Comparison of ENCODE assay signal across 8 mouse cellular contexts in the genomic region with DNA sequence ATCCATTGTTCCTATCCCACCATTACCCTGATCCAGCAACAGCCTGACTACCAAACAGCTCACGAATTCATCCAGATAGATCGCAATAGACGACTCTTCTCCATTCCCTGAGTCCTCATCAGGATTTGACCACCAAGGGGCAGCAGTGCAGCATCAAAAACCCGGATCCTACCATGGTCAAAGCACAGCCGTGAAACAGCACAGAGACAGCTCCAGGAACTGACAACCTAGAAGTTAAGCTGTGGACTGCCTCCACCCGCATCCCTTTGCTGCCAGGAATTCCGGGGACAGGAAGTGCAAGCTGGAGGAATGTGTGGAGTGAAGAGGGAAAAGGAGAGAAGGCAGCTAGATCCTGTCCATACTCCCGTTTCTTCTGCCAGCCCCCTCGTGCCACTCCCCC. TPM values are rescaled to one million over a fixed set of nuclear protein-coding genes. Genes with fewer than 3 reads are reported as not detected.
DNase-seq lines count a peak whose midpoint lies in the region; ATAC-seq lines count a peak whose summit lies in the region.

No protein-coding gene starts in this region.

- H3K4me3 ChIP-seq in heart, embryonic 11.5 days (ENCODE audit: low read depth, low read length) = no peak overlapping the region
- H3K4me3 ChIP-seq in liver, embryonic 11.5 days (ENCODE audit: low read depth, low read length) = no peak overlapping the region

- peaks cover 9% of the 10 kb centered on the region for H3K4me1 ChIP-seq in heart, embryonic 11.5 days (ENCODE audit: control insufficient read depth, insufficient read depth, low read length)
- peaks cover 15% of the 10 kb centered on the region for H3K4me1 ChIP-seq in liver, embryonic 11.5 days (replicated peaks; ENCODE audit: control insufficient read depth, insufficient read depth, low read length)

- H3K9ac ChIP-seq in heart, embryonic 11.5 days (ENCODE audit: low read depth, low read length) = no peak overlapping the region
- no peak overlapping the region for H3K9ac ChIP-seq in liver, embryonic 11.5 days (ENCODE audit: low read depth, low read length)

- WGBS in heart, embryonic 11.5 days (ENCODE audit: insufficient replicate concordance) = 6% methylated on average over 9 of the region's 9 CpGs
- 16% methylated on average over 9 of the region's 9 CpGs for WGBS in liver, embryonic 11.5 days

- peak; percentile 83 for DNase-seq in 416B (ENCODE audit: low read depth)
- DNase-seq in adrenal gland, adult 18-20 months (ENCODE audit: low spot score in 2 of 2) = peak; percentile 54 to 65
- peak; percentile 75 for DNase-seq in embryo, embryonic 9.5 days (ENCODE audit: extremely low spot score)
- peak; percentile 84 for DNase-seq in kidney, adult 9 months
- DNase-seq in liver, embryonic 11.5 days (ENCODE audit: low spot score) = peak; percentile 54
- DNase-seq in neural tube, embryonic 10.5 days (ENCODE audit: extremely low spot score, low spot score) = peak; percentile 51
- peak; percentile 45 for DNase-seq in telencephalon, adult 2 months (ENCODE audit: low read depth, low spot score)

- no peaks in the 10 kb centered on the region for H3K36me3 ChIP-seq in heart, embryonic 11.5 days (ENCODE audit: control insufficient read depth, insufficient read depth, low read length)
- no peaks in the 10 kb centered on the region for H3K36me3 ChIP-seq in liver, embryonic 11.5 days (ENCODE audit: control insufficient read depth, insufficient read depth, low read length)

- H3K9me3 ChIP-seq in heart, embryonic 11.5 days (replicated peaks; ENCODE audit: control insufficient read depth, low read length) = no peaks in the 10 kb centered on the region
- no peaks in the 10 kb centered on the region for H3K9me3 ChIP-seq in liver, embryonic 11.5 days (ENCODE audit: control insufficient read depth, low read length)

- no peak overlapping the region for H3K4me2 ChIP-seq in heart, embryonic 11.5 days
- no peak overlapping the region for H3K4me2 ChIP-seq in liver, embryonic 11.5 days

- no peak overlapping the region for H3K27ac ChIP-seq in heart, embryonic 11.5 days (ENCODE audit: low read depth, low read length)
- no peak overlapping the region for H3K27ac ChIP-seq in liver, embryonic 11.5 days (ENCODE audit: low read depth, low read length)

- ATAC-seq in heart, embryonic 11.5 days (replicated peaks; ENCODE audit: insufficient number of reproducible peaks, low FRiP score, low TSS enrichment) = peak; percentile 49; the same call in 1 of the 2 replicates
- ATAC-seq in liver, embryonic 11.5 days (replicated peaks; ENCODE audit: low FRiP score) = peak; percentile 34; the same call in 1 of the 2 replicates

- H3K27me3 ChIP-seq in heart, embryonic 11.5 days (ENCODE audit: control insufficient read depth, insufficient read depth, low read length) = no peaks in the 10 kb centered on the region
- H3K27me3 ChIP-seq in liver, embryonic 11.5 days (replicated peaks; ENCODE audit: control insufficient read depth, insufficient read depth, low read length) = no peaks in the 10 kb centered on the region

RNA-seq across cellular contexts. Expression of a gene that starts 13.6 kb away (rescaled TPM):
- total RNA-seq in adrenal gland, adult 18-20 months (2021) = 1 to 10 TPM; 3.1 to 5.4 TPM
- polyA plus RNA-seq in heart, embryonic 11.5 days (2014; fragmentation: Nextera tagmentation; extraction: Ambion mirVana) = 2.1 and 2.8 TPM in 2 replicates
- 4.1 and 4.3 TPM in 2 replicates for polyA plus RNA-seq in liver, embryonic 11.5 days (2014; fragmentation: Nextera tagmentation; extraction: Ambion mirVana)

RNA-seq across cellular contexts. Expression of a gene that starts 24.6 kb away (rescaled TPM):
- total RNA-seq in adrenal gland, adult 18-20 months (2021) = 1 to 10 TPM; 1.7 to 4.7 TPM
- polyA plus RNA-seq in heart, embryonic 11.5 days (2014; fragmentation: Nextera tagmentation; extraction: Ambion mirVana) = 0.54 and 0.68 TPM in 2 replicates
- 1.6 and 2.2 TPM in 2 replicates for polyA plus RNA-seq in liver, embryonic 11.5 days (2014; fragmentation: Nextera tagmentation; extraction: Ambion mirVana)

RNA-seq across cellular contexts. Expression of a gene that starts 56.2 kb away (rescaled TPM):
- 10 to 100 TPM; 50.4 to 79.5 TPM for total RNA-seq in adrenal gland, adult 18-20 months (2021)
- polyA plus RNA-seq in heart, embryonic 11.5 days (2014; fragmentation: Nextera tagmentation; extraction: Ambion mirVana) = 8.5 and 8.8 TPM in 2 replicates
- polyA plus RNA-seq in liver, embryonic 11.5 days (2014; fragmentation: Nextera tagmentation; extraction: Ambion mirVana) = 4.5 and 5.4 TPM in 2 replicates
